Mouse (Mus musculus): ENCODE measurements around the gene Hmmr. TPM values are rescaled to one million over a fixed set of nuclear protein-coding genes. Genes with fewer than 3 reads are reported as not detected.
A peak's percentile ranks its signal among the peaks of the same experiment; 100 is the strongest.

Gene Hmmr
- polyA plus RNA-seq, 1 experiment from 2014 or later = 72.0 TPM

DNA sequence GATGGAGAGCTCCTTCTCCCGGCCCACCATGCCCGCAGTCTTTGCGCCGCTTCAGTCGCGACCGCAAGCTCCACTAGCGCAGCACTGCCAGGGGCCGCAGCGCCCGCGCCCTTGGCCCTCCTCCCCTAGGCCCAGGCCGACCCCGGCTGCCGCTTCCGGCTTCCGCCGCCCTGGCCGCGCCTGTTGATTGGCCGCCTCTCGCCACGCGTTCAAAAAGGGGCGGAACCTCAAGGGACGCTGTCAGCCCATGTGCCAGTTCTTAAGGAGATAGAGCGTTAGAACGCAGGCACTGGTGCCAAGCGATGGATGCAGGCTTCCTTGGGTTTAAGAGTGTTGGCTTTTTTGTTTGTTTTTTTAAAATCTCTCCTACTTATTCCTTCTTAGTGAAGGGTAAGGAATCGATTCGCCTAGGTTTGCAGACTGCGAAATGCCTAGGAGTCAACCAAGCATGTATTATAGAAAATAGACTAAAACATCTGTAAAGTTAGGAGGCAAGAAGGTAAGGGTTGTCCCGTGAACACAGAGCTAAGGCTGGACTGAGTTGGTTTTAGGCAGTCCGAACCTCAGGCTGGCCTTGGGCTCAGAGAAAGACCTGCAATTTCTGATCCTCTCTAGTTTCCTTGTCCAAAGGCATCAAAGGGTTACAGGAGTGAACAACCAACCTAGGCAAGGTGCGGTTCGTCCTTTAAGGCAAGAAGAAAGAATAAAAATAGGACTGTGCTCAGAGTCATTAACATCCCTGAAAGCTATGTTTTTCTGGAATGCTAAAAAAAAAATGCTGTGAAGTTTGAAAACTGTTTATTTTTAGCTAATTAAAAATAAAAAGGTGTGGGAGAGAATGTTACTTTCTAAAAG lies 40.5 kb downstream of the Hmmr start:
- Histone ChIP-seq H3K36me3 (replicated peaks) (peaks cover 7% of the 10 kb centered on the region), H3K4me3 (peak overlapping the region; percentile 82), H3K9me3 (no peaks in the 10 kb centered on the region), H3K27me3 (ENCODE audit: poor library complexity, severe bottlenecking) (no peaks in the 10 kb centered on the region), H3K27ac (peak overlapping the region; percentile 98), H3K4me1 (peaks cover 32% of the 10 kb centered on the region)
- under 1% methylated on average over 36 of the region's 36 CpGs for WGBS
- DNase-seq (ENCODE audit: extremely low spot score, low spot score) = peak; percentile 93

DNA sequence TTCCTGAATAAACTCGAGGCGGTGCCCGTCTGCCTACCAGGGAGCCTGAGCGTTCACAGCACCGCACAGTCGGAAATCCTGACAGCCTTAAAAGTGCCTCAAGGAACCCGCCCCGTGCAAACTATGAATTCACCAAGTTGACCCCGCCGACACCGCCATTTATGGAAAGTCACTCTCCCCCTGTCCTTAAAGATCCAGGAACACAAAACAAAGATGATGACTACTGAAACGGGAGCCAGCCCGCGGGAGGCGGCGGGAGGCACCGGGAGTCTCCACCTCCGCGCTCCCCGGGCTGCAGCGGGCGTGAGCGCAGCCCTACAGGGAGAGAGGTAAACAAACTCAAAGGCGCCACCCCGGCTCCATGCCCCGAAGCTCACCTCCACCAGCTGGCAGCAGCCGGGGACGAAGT lies 41.1 kb downstream of the Hmmr start:
- peak overlapping the region; percentile 82 for H3K4me3 ChIP-seq
- WGBS = under 1% methylated on average over 28 of the region's 28 CpGs
- peak overlapping the region; percentile 98 for H3K27ac ChIP-seq
- peaks cover 13% of the 10 kb centered on the region for H3K36me3 ChIP-seq (replicated peaks)
- H3K27me3 ChIP-seq (ENCODE audit: poor library complexity, severe bottlenecking) = no peaks in the 10 kb centered on the region
- peaks cover 32% of the 10 kb centered on the region for H3K4me1 ChIP-seq
- H3K9me3 ChIP-seq = no peaks in the 10 kb centered on the region
- DNase-seq (ENCODE audit: extremely low spot score, low spot score) = no peak

- no peak for DNase-seq (ENCODE audit: extremely low spot score, low spot score)
- H3K4me1 ChIP-seq = peaks cover 32% of the 10 kb centered on the region
- H3K27ac ChIP-seq = no peak overlapping the region
- H3K9me3 ChIP-seq = no peaks in the 10 kb centered on the region
- H3K36me3 ChIP-seq (replicated peaks) = peaks cover 28% of the 10 kb centered on the region
- H3K27me3 ChIP-seq (ENCODE audit: poor library complexity, severe bottlenecking) = no peaks in the 10 kb centered on the region
- 87% methylated on average over 5 of the region's 5 CpGs for WGBS
- H3K4me3 ChIP-seq = peak overlapping the region; percentile 82
Measured at GRCm38 (mm10) chr11:40690444-40691127, 42.6 kb downstream of the Hmmr start.

DNA sequence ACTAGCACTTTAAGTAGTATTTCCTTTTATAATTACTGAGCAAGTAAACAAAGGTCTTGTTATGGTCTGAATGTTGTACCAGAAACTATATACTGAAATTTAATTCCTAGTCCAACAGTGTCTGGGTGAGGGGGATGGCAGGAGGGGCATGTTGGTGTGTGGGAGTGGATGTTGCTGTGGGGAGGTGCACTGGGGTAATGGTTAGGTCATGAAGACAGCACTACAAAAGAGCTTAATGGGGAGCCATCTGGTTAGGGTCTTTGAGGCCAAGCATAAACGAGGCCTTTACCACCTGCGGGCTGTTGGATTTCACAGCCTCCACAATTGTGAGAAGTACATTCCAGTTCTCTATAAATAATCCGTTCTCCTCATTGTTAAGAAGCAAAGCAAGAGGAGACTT lies 49.9 kb downstream of the Hmmr start:
- 70% methylated on average over 3 of the region's 3 CpGs for WGBS
- no peaks in the 10 kb centered on the region for H3K4me1 ChIP-seq
- H3K27ac ChIP-seq = no peak overlapping the region
- H3K4me3 ChIP-seq = no peak overlapping the region
- DNase-seq (ENCODE audit: extremely low spot score, low spot score) = no peak
- no peaks in the 10 kb centered on the region for H3K27me3 ChIP-seq (ENCODE audit: poor library complexity, severe bottlenecking)
- peaks cover 98% of the 10 kb centered on the region for H3K36me3 ChIP-seq (replicated peaks)
- no peaks in the 10 kb centered on the region for H3K9me3 ChIP-seq

DNA sequence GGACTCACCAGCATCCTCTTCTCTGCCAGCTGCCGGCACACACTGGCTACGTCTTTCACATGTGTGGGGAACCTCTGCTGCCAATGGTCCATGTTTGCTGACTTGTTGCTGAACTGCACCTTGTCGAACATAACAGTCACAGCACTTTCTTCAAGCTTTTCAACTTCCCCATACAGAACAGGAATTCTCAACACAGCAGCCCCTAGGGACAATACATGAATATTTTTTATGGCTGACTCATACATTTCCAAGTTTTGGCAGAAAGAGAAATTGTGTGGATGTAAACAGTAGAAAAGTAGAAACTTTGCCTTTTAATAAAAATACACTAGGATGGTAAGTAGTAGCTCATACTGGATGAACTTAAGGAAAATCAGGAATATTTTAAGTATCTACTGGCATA lies 50.8 kb downstream of the Hmmr start:
- WGBS = 95% methylated on average over 3 of the region's 3 CpGs
- H3K36me3 ChIP-seq (replicated peaks) = peaks cover 98% of the 10 kb centered on the region
- H3K4me1 ChIP-seq = no peaks in the 10 kb centered on the region
- H3K9me3 ChIP-seq = no peaks in the 10 kb centered on the region; the same call in 1 of the 2 replicates
- no peak overlapping the region for H3K27ac ChIP-seq
- no peak for DNase-seq (ENCODE audit: extremely low spot score, low spot score)
- H3K27me3 ChIP-seq (ENCODE audit: poor library complexity, severe bottlenecking) = no peaks in the 10 kb centered on the region
- H3K4me3 ChIP-seq = no peak overlapping the region

- peaks cover 59% of the 10 kb centered on the region for H3K36me3 ChIP-seq (replicated peaks)
- DNase-seq (ENCODE audit: extremely low spot score, low spot score) = no peak
- H3K9me3 ChIP-seq = peaks cover 4% of the 10 kb centered on the region; the same call in 1 of the 2 replicates
- H3K27me3 ChIP-seq (ENCODE audit: poor library complexity, severe bottlenecking) = no peaks in the 10 kb centered on the region
- WGBS = 93% methylated on average over 1 of the region's 1 CpGs
- H3K4me3 ChIP-seq = no peak overlapping the region
- H3K4me1 ChIP-seq = no peaks in the 10 kb centered on the region
- no peak overlapping the region for H3K27ac ChIP-seq
Measured at GRCm38 (mm10) chr11:40677169-40677568, 56.1 kb downstream of the Hmmr start.

- DNase-seq (ENCODE audit: extremely low spot score, low spot score) = no peak
- Histone ChIP-seq H3K4me3 (no peak overlapping the region), H3K27me3 (ENCODE audit: poor library complexity, severe bottlenecking) (no peaks in the 10 kb centered on the region), H3K4me1 (no peaks in the 10 kb centered on the region), H3K36me3 (replicated peaks) (peaks cover 40% of the 10 kb centered on the region), H3K27ac (no peak overlapping the region), H3K9me3 (peaks cover 4% of the 10 kb centered on the region; the same call in 1 of the 2 replicates)
- WGBS = 91% methylated on average over 4 of the region's 4 CpGs
Measured at GRCm38 (mm10) chr11:40675014-40675730, 58.0 kb downstream of the Hmmr start.

Other genes with a start within 250 kb of the Hmmr start
- gene Mat2b, start 38.2 kb downstream of the Hmmr start, polyA plus RNA-seq (2016; fragmentation: Nextera tagmentation; extraction: Ambion mirVana) = 96.1 and 96.6 TPM in 2 replicates
- 233 and 236 TPM in 2 replicates for gene Nudcd2, start 245 bp upstream of the Hmmr start, polyA plus RNA-seq (2016; fragmentation: Nextera tagmentation; extraction: Ambion mirVana)
- gene Ccng1, start 21.9 kb upstream of the Hmmr start, polyA plus RNA-seq (2016; fragmentation: Nextera tagmentation; extraction: Ambion mirVana) = 32.5 and 35.6 TPM in 2 replicates

All from forebrain, embryonic 10.5 days (tissue).